Mouse (Mus musculus): ENCODE results near the gene Slc25a44. TPM values are rescaled to one million over a fixed set of nuclear protein-coding genes. Genes with fewer than 3 reads are reported as not detected.
"Not testable (repeated sequence)": the region's sequence is repeated elsewhere in the genome, so short reads cannot be mapped to it uniquely, and the experiment has no call there.

Gene Slc25a44
- polyA plus RNA-seq, 1 experiment from 2014 or later, result 31.1 TPM

DNA sequence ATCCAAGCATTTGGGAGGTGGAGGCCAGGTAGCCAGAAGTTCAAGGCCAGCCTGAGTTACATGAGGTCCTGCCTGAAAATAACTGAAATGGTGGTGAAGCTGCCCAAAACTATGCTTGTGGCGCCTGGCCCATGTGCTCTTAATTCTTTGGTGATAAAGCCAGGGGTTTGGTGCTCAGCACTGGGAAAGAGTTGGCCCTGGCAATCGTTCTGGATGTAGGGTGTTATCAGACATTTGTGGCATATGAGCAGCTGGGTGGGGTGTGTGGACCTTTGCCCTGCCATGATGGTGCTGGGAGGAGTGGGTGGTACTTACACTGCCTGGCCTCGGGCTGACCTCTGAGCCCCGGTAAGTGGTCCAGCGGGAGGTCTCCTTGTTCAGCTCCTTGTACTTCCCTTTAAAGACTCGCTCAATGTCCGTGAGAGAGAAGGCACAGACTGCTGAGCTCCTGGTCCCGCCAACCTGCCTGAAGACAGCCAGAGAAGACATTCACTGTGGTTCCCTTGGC is 22.8 kb upstream of the Slc25a44 start:
- H3K4me3 ChIP-seq, result no peak overlapping the region
- H3K36me3 ChIP-seq, result peaks cover 82% of the 10 kb centered on the region
- H3K9ac ChIP-seq, result no peak overlapping the region
- ATAC-seq (ENCODE audit: low read depth), result no peak
- H3K9me3 ChIP-seq, result no peaks in the 10 kb centered on the region
- peaks cover 31% of the 10 kb centered on the region for H3K27me3 ChIP-seq
- WGBS, result 49% methylated on average over 8 of the region's 8 CpGs
- H3K27ac ChIP-seq (replicated peaks), result no peak overlapping the region
- peaks cover 11% of the 10 kb centered on the region; the same call in 1 of the 2 replicates for H3K4me1 ChIP-seq (replicated peaks)
- H3K4me2 ChIP-seq, result no peak overlapping the region

DNA sequence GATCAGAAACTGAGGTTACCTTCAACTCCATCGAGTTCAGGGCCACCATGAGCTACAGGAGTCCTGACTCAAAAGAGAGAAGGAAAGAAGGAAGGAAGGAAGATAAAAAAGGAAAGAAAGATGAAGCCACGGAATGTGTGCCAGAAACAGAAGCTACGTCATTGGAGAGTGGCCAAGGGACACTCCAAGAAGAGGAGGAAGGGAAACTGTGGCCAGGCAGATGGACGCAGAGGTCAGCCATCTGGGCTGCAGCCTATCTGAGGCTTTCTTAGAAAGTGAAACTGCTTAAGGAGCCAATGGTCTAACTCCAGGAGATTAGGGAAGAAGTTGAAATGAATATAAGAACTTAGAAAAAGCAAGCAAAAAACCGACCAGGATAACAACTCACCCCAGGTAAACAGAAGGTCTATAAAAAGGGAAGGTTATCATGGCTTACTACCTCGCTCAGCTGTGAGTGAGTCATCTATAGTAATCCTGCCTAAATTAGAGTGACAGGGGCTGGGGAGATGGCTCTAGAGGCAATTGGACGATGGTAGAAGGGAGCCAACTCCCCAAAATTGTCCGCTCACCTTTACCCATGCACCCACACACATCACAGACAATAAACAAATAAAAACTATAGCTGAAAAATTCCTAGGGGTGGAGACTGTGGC is 21.7 kb upstream of the Slc25a44 start:
- peaks cover 33% of the 10 kb centered on the region; the same call in 1 of the 2 replicates for H3K27me3 ChIP-seq
- H3K27ac ChIP-seq (replicated peaks), result no peak overlapping the region
- no peak overlapping the region for H3K4me3 ChIP-seq
- no peaks in the 10 kb centered on the region for H3K9me3 ChIP-seq
- H3K9ac ChIP-seq, result no peak overlapping the region
- ATAC-seq (ENCODE audit: low read depth), result no peak
- H3K4me1 ChIP-seq (replicated peaks), result peaks cover 11% of the 10 kb centered on the region; the same call in 1 of the 2 replicates
- WGBS, result 84% methylated on average over 8 of the region's 8 CpGs
- H3K4me2 ChIP-seq, result no peak overlapping the region
- H3K36me3 ChIP-seq, result peaks cover 72% of the 10 kb centered on the region

DNA sequence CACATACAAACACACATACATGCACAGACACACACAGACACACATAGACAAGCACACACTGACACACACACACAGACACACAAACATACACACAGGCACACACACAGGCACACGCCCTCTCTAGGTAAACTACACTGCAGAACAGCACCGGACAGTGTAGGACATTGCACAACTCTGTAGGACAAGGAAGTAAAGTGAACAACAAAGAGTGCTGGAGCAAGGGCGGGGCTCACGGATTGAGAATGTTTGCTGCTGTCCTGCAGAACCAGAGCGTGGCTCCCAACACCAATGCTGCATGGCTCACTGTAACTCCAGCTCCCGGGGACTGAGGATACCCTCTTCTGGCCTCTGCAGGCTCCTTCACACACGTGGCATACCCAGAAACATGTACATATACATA is 17.9 kb upstream of the Slc25a44 start:
- 75% methylated on average over 7 of the region's 7 CpGs for WGBS

DNA sequence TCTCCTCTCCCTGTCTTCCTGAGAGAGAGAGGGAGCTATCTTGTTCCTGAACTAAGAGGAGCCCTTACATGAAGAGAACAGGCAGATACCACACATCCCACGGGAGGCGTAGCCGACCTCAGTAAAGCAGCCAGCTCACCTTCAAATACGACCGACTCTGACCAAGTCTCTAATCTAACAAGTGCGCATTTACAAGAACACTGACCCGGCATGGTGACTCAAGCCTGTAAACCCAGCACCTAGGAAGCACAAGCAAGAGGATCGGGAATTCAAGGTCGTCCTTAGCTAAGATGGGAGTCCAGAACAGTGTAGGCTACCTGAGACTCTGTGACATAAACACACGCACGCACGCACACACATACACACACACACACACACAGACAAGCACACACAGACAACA is 17.5 kb upstream of the Slc25a44 start:
- Histone ChIP-seq H3K27me3 (peaks cover 9% of the 10 kb centered on the region; the same call in 1 of the 2 replicates), H3K4me3 (no peak overlapping the region), H3K4me1 (replicated peaks) (peaks cover 10% of the 10 kb centered on the region), H3K36me3 (peaks cover 63% of the 10 kb centered on the region), H3K27ac (replicated peaks) (no peak overlapping the region), H3K9ac (no peak overlapping the region), H3K9me3 (no peaks in the 10 kb centered on the region), H3K4me2 (no peak overlapping the region)
- no peak for ATAC-seq (ENCODE audit: low read depth)
- WGBS, result 86% methylated on average over 12 of the region's 12 CpGs

More for the DNA sequence above, 17.9 kb upstream of the Slc25a44 start:
- Histone ChIP-seq H3K4me3 (no peak overlapping the region), H3K36me3 (peaks cover 63% of the 10 kb centered on the region), H3K27me3 (peaks cover 9% of the 10 kb centered on the region; the same call in 1 of the 2 replicates), H3K4me1 (replicated peaks) (peaks cover 10% of the 10 kb centered on the region), H3K9me3 (no peaks in the 10 kb centered on the region), H3K4me2 (no peak overlapping the region), H3K27ac (replicated peaks) (no peak overlapping the region), H3K9ac (no peak overlapping the region)
- no peak for ATAC-seq (ENCODE audit: low read depth)

DNA sequence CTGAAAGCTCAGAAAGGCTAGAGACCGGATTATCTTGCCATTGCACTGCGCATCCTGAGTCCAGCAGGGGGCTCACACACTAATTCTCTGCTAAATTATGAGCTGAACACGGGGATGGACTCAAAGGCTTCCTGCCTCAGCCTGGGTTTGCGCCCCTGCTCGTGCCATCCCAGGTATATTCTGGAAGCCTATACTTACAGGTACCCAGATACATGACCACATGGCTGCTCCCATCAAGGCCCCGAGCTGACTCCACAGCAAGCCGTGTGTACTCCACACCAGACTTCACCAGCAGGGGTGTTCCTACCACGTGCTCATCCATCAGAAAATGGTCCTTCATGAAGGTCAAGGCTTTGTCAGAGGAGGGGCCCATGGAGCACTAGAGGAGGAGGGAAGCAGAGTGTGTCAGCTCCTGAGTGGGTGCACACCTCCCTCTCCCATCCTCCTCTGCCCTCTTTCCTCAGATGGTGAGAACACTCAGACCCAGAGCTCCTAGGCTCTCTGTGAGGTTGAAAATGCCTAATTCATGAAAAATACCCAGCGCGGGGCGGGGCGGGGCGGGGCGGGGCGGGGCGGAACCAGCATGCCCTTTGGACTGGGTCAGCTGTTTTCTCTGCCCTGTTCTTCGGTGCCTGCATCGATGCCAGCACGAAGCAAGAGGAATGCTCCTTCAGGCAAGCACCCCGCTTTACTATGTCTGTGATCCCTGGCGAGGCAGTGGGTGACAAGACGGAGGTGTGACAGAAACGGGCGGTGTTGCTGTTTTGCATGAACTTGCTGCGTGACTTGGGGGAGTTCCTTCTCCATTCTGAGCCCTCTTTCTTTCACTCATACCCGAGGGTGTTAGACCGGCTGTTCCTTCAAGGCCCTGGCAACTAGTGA is 15.8 kb upstream of the Slc25a44 start:
- 14% methylated on average over 27 of the region's 27 CpGs for WGBS
- Histone ChIP-seq H3K36me3 (peaks cover 69% of the 10 kb centered on the region), H3K4me1 (replicated peaks) (peaks cover 10% of the 10 kb centered on the region), H3K27me3 (peaks cover 9% of the 10 kb centered on the region; the same call in 1 of the 2 replicates), H3K4me3 (no peak overlapping the region), H3K27ac (replicated peaks) (no peak overlapping the region), H3K4me2 (peak overlapping the region; percentile 31), H3K9me3 (no peaks in the 10 kb centered on the region), H3K9ac (0 out of 2 replicates have a peak overlapping the region, but pooled peaks have one; percentile 1)
- ATAC-seq (ENCODE audit: low read depth), result 0 out of 2 replicates have a peak, but pooled peaks have one; percentile 9

DNA sequence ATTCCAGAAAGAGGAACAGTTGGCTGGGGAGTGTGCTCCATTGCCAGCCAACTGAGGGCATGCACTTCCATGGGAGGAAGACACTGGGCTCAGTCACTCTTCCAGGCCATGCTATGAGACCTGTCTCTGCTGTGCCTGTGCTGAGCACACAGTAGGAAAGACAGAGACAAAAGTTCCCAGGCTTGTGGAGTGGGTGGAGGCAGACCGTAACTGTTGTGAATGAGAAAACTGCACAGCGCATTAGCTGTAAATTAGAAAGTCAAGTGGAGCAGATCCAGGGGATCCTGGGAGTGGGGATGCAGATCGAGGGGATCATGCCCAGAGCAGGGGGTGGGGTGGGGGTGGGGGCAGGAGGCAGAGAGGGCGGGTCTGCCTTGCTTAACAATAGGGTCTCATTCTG is 14.6 kb upstream of the Slc25a44 start:
- Histone ChIP-seq H3K9ac (no peak overlapping the region), H3K4me2 (no peak overlapping the region), H3K36me3 (peaks cover 68% of the 10 kb centered on the region), H3K4me1 (replicated peaks) (peaks cover 10% of the 10 kb centered on the region), H3K4me3 (no peak overlapping the region), H3K27ac (replicated peaks) (no peak overlapping the region), H3K27me3 (peaks cover 9% of the 10 kb centered on the region; the same call in 1 of the 2 replicates), H3K9me3 (no peaks in the 10 kb centered on the region)
- 42% methylated on average over 4 of the region's 4 CpGs for WGBS
- ATAC-seq (ENCODE audit: low read depth), result no peak

DNA sequence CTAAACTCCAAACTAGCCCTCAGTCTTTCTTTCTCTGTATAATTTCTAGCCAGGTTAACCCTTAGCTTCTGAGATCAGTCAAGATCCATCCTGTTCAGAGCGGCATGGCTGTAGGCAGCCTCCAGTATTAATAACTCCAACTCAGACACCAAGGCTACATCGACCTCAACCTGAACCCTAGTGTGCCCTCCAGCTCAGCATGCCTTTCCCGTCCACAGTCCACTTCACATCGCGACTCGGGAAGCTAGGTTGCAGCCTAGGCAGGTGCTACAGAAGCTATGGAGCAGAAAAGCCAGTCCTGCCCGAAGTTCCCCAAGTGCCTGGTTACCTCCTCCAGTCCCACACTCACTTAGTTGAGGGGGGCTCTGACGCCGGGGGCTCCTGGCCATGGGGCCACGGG is 12.5 kb upstream of the Slc25a44 start:
- peaks cover 7% of the 10 kb centered on the region; the same call in 1 of the 2 replicates for H3K27me3 ChIP-seq
- 79% methylated on average over 10 of the region's 10 CpGs for WGBS
- H3K4me2 ChIP-seq, result peak overlapping the region; percentile 49
- no peaks in the 10 kb centered on the region for H3K9me3 ChIP-seq
- no peak overlapping the region for H3K27ac ChIP-seq (replicated peaks)
- H3K9ac ChIP-seq, result no peak overlapping the region
- H3K36me3 ChIP-seq, result peaks cover 57% of the 10 kb centered on the region
- peaks cover 10% of the 10 kb centered on the region for H3K4me1 ChIP-seq (replicated peaks)
- H3K4me3 ChIP-seq, result no peak overlapping the region
- ATAC-seq (ENCODE audit: low read depth), result no peak

DNA sequence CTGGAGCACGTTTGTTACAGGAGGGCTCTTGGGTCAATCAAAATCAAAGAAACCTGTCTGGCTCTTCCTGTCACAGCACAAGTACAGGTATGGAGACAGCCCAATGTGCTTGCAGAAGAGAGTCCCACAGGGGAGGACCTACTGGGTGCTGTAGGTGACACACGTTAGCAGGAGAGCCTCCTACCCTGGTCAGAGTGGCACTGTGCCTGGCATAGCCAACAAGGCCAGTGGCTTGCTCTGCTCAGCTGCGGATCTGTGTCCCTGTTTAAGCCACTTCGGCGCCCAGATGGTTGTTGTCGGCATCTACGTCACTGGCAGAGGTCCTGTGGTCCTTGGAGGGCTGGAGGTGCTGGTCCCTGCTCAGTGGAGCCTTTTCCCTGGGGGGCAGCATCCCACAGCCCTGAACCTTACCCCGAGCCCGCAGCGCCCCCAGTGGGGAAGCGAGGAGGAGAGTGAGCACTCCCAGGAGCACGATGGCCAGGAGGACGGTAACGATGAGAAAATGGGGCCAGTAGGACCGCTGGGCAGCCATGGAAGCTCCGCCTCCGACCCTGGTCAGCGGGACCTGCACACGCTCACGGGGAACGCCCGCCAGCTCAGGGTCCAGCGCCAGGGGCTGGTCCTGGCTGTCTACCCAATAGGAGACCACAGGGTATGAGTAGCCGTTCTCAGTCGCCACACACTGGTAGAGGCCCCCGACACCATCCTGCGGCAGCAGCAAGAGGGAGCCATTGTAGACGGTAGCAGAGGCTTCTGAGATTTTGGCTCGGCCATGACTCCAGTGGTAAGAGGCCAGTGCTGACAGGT is 11.7 kb upstream of the Slc25a44 start:
- H3K36me3 ChIP-seq, result peaks cover 57% of the 10 kb centered on the region

DNA sequence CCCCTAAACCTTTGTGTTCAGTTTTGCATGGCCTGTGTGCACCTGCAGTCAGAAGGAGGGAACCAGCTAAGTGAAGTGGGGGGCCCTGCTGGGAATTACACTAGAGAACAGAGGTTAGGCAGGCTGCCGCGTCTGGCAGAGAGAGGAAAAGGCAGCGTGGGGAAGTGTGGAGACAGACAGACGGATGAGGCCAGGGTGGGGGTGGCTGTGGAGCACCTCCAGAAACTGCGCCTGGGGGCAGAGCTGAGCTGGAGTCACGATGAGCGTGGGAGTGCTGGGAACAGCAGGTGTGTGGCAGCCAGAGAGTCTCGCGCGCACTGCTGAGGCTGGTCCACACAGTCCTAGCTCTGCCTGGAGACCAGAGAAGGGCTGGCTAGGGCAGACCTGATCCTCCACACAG is 10.6 kb upstream of the Slc25a44 start:
- 66% methylated on average over 10 of the region's 10 CpGs for whole genome bisulfite sequencing
- no peak overlapping the region for H3K9ac ChIP-seq
- no peaks in the 10 kb centered on the region for H3K9me3 ChIP-seq
- no peak overlapping the region for H3K4me2 ChIP-seq
- no peak overlapping the region for H3K4me3 ChIP-seq
- H3K4me1 ChIP-seq (replicated peaks), result peaks cover 4% of the 10 kb centered on the region
- peaks cover 55% of the 10 kb centered on the region for H3K36me3 ChIP-seq
- ATAC-seq (ENCODE audit: low read depth), result no peak
- H3K27me3 ChIP-seq, result no peaks in the 10 kb centered on the region
- H3K27ac ChIP-seq (replicated peaks), result no peak overlapping the region

More for the DNA sequence above, 11.7 kb upstream of the Slc25a44 start:
- 11% methylated on average over 29 of the region's 29 CpGs for WGBS
- Histone ChIP-seq H3K27me3 (0 out of 2 replicates have a peak, but pooled peaks cover 1% of the 10 kb centered on the region), H3K4me3 (peak overlapping the region; percentile 22), H3K4me1 (replicated peaks) (peaks cover 10% of the 10 kb centered on the region), H3K9me3 (no peaks in the 10 kb centered on the region), H3K4me2 (peak overlapping the region; percentile 49), H3K27ac (replicated peaks) (no peak overlapping the region), H3K9ac (peak overlapping the region; percentile 23; the same call in 1 of the 2 replicates)
- ATAC-seq (ENCODE audit: low read depth), result peak; percentile 73

DNA sequence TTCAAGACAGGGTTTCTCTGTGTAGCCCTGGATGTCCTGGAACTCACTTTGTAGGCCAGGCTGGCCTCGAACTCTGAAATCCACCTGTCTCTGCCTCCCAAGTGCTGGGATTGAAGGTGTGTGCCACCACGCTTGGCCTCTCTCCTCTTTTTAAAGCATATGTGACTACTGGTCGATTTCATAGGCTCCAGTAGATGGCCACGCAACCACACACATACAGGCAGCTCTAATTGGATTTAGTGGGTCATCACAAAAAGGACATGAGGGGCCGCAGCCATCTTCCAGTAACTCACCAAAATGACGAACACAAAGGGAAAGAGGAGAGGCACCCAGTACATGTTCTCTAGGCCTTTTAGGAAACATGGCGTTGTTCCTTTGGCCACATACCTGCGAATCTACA is 3.7 kb upstream of the Slc25a44 start:
- not testable (repeated sequence) for H3K9me3 ChIP-seq; H3K36me3 ChIP-seq; H3K27me3 ChIP-seq; H3K4me1 ChIP-seq (replicated peaks); H3K4me3 ChIP-seq; ATAC-seq (ENCODE audit: low read depth); H3K4me2 ChIP-seq; H3K27ac ChIP-seq (replicated peaks); H3K9ac ChIP-seq
- WGBS, result 72% methylated on average over 8 of the region's 8 CpGs

DNA sequence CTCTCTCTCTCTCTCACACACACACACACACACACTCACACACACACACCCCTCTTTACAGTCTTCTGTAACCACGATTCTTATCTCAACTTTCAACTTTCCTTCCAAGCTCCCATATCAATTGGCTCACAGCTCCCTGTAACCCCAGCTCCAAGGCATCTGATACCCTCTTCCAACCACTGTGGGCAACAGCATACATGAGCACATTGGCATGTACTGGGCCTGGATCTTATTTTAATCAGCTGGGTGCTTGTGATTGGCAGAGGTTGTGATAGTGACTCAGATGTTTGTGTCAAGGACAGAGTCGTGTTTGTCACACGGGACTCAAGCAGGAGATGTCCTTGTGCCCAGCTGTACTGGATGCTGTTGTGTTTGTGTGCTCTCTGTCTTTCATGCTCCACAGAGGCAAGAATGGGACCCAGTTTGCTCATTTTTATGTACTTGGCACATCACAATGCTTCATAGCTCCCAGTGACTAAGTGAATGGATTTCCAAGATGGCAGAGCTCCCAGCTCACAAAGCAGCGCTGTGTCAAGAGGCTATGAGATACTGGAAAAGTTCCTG is 2.5 kb upstream of the Slc25a44 start:
- no peak overlapping the region for H3K4me3 ChIP-seq
- no peak overlapping the region for H3K9ac ChIP-seq
- no peak overlapping the region for H3K4me2 ChIP-seq
- WGBS, result 86% methylated on average over 4 of the region's 4 CpGs
- peaks cover 21% of the 10 kb centered on the region for H3K4me1 ChIP-seq (replicated peaks)
- H3K9me3 ChIP-seq, result no peaks in the 10 kb centered on the region
- no peaks in the 10 kb centered on the region for H3K36me3 ChIP-seq
- ATAC-seq (ENCODE audit: low read depth), result no peak
- no peaks in the 10 kb centered on the region for H3K27me3 ChIP-seq
- no peak overlapping the region for H3K27ac ChIP-seq (replicated peaks)
